Mouse (Mus musculus): ENCODE data around the gene Tagln2.

- TF ChIP-seq CTCF (IDR thresholded peaks at IDR 0.05; ENCODE audit: control insufficient read depth, insufficient read depth, insufficient read length) (no peak), MAX (IDR thresholded peaks at IDR 0.05) (no peak)
Measured at GRCm38 (mm10) chr1:172526380-172527081, 26.7 kb downstream of the Tagln2 start.
